Mouse (Mus musculus) midbrain, embryonic 13.5 days (tissue): ENCODE results near the gene Cryba2. TPM values are rescaled to one million over a fixed set of nuclear protein-coding genes. Genes with fewer than 3 reads are reported as not detected.

Source experiments
- ATAC-seq: fragments of 200-750 bp; cut with Nextera tagmentation; 2 replicates; pipeline ENCODE4 v1.8.0; 2017; ENCODE audit warnings: mild to moderate bottlenecking, moderate TSS enrichment, moderate library complexity
- H3K27ac ChIP-seq: fragments of 300-500 bp; sonication (generic); 2 replicates; pipeline ENCODE4 v1.5.1; 2015; ENCODE audit warnings: inconsistent platforms, mild to moderate bottlenecking, moderate library complexity
- H3K27me3 ChIP-seq: fragments of 300-500 bp; sonication (generic); 2 replicates; pipeline ENCODE4 v1.6.1; 2015; ENCODE audit warnings: mild to moderate bottlenecking, inconsistent platforms
- H3K36me3 ChIP-seq: fragments of 300-500 bp; sonication (generic); 2 replicates; pipeline ENCODE4 v1.6.1; 2015; ENCODE audit warnings: mild to moderate bottlenecking, inconsistent platforms
- H3K4me1 ChIP-seq: fragments of 300-500 bp; sonication (generic); replicated peaks from 2 replicates; pipeline ENCODE4 v1.6.1; 2015; ENCODE audit warnings: inconsistent platforms
- H3K4me2 ChIP-seq: fragments of 300-500 bp; sonication (generic); replicated peaks from 2 replicates; pipeline ENCODE4 v1.6.1; 2015; ENCODE audit warnings: moderate library complexity, mild to moderate bottlenecking, inconsistent platforms
- H3K4me3 ChIP-seq: fragments of 300-500 bp; sonication (generic); replicated peaks from 2 replicates; pipeline ENCODE4 v1.5.1; 2015; ENCODE audit warnings: mild to moderate bottlenecking, inconsistent platforms
- H3K9ac ChIP-seq: fragments of 300-500 bp; sonication (generic); replicated peaks from 2 replicates; pipeline ENCODE4 v1.6.1; 2015; ENCODE audit warnings: mild to moderate bottlenecking, inconsistent platforms
- H3K9me3 ChIP-seq: fragments of 300-500 bp; sonication (generic); 2 replicates; pipeline ENCODE4 v1.6.1; 2016; ENCODE audit warnings: mild to moderate bottlenecking, inconsistent platforms
- WGBS: fragments of 180-500 bp; shearing (Covaris S2); methylation state at CpG from one replicate; pipeline ENCODE4 v1.1.7; 2015; 5-methylcytosine and 5-hydroxymethylcytosine counted together
- polyA plus RNA-seq: library from polyadenylated mRNA; unstranded; fragments of >200 nt; fragmentation: Nextera tagmentation; extraction: Ambion mirVana; gene quantifications from 2 replicates; pipeline ENCODE4 v1.2.1, GENCODE M21; 2015

Gene Cryba2
- 0.64 and 1.9 TPM in 2 replicates for polyA plus RNA-seq

DNA sequence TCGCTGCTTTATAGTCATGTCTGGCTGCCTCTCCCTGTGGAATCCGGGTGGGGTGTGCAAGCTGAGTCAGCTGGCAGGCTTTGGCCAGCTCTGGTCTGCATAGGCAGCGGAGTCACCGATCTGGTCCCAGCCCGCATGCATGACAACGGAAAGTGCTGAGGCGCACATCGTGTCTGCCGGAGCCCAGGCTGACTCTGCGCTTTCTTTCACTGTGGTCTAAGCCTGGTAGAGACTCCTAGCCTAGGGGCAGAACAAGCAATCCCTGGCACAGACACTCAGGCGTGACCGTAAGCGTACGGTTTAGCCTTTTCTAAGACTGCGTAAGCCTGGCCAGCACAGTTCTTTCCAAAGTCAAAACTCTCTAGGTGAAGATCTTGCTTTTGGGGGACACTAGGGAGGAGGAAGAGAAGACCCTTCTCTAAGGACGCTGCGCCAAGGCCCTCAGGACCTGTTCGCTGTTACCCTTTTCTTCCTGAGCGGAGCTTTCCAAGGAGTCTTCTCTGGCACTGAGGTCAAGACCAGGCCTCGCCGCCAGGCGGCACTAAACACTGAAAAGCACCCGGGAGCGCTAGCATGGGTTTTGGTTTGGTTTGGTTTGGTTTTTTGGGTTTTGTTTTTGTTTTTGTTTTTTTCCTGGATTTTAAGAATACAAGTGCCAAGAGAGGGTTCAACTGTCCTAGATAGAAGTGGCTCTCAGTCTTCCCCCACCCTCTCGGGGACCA, at the start of gene Cryba2:
Gene Cryba2, minus strand, starts transcription at position 10 of the 722 bp plus-strand sequence.
- H3K4me2 ChIP-seq = peak within 1 kb of the TSS; percentile 53
- H3K4me1 ChIP-seq = peaks cover 27% of the 10 kb centered on the region
- H3K27ac ChIP-seq = no peak within 1 kb of the TSS
- 2% methylated on average over 25 of the region's 25 CpGs for WGBS
- peak; percentile 41 for ATAC-seq
- peak within 1 kb of the TSS; percentile 32 for H3K4me3 ChIP-seq
- H3K27me3 ChIP-seq = peaks cover 94% of the 10 kb centered on the region
- no peaks in the 10 kb centered on the region for H3K9me3 ChIP-seq
- H3K9ac ChIP-seq = no peak within 1 kb of the TSS; the same call in 1 of the 2 replicates
- H3K36me3 ChIP-seq = no peaks in the 10 kb centered on the region

GRCm38 (mm10) chr1:74941651-74942360, 48.9 kb upstream of the Cryba2 start:
- 63% methylated on average over 12 of the region's 12 CpGs for WGBS
- peaks cover 67% of the 10 kb centered on the region for H3K27me3 ChIP-seq

GRCm38 (mm10) chr1:74939762-74940161, 46.8 kb upstream of the Cryba2 start:
- H3K27ac ChIP-seq = no peak overlapping the region
- H3K4me2 ChIP-seq = no peak overlapping the region
- H3K4me3 ChIP-seq = no peak overlapping the region
- no peaks in the 10 kb centered on the region for H3K36me3 ChIP-seq
- 15% methylated on average over 3 of the region's 3 CpGs for WGBS
- no peak for ATAC-seq
- 0 out of 2 replicates have a peak, but pooled peaks cover 2% of the 10 kb centered on the region for H3K4me1 ChIP-seq
- H3K9me3 ChIP-seq = no peaks in the 10 kb centered on the region
- H3K27me3 ChIP-seq = peaks cover 57% of the 10 kb centered on the region
- no peak overlapping the region for H3K9ac ChIP-seq

More at GRCm38 (mm10) chr1:74941651-74942360, 48.9 kb upstream of the Cryba2 start:
- Histone ChIP-seq H3K27ac (no peak overlapping the region), H3K4me2 (no peak overlapping the region), H3K9ac (no peak overlapping the region), H3K4me3 (no peak overlapping the region), H3K9me3 (no peaks in the 10 kb centered on the region), H3K36me3 (no peaks in the 10 kb centered on the region), H3K4me1 (no peaks in the 10 kb centered on the region)
- ATAC-seq = no peak

DNA sequence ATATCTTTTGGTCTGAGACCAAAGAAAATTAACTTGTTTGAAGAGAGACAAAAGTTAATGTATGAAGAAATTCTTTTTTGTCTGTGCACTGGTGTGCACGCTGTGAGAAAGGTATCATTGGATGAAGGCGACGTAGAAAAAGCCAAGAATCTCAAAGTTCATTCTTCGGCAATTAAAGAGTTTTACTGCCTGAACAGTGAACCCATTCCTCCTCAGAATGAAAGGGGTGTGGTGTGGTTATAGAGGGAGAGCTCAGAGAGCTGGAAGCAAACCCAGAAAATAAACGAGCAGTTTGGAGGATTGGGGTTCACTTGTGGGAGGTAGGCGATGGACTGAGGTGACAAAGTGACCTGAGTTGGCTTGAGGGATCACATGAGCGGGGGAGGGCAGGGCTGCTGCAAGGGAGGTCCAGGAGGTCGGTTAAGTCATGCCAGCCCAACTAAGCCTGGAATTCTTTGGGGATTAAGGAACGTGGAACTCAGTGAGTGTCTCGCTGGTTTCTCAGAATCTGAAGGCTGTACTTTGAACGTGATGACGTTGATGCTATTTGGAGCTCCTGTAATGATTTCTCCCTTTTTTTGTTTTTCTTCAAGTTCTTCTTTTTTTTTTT, 43.4 kb upstream of the Cryba2 start:
- Histone ChIP-seq H3K36me3 (no peaks in the 10 kb centered on the region), H3K4me2 (no peak overlapping the region), H3K27ac (no peak overlapping the region), H3K9me3 (no peaks in the 10 kb centered on the region), H3K4me3 (no peak overlapping the region), H3K27me3 (peaks cover 57% of the 10 kb centered on the region), H3K4me1 (0 out of 2 replicates have a peak, but pooled peaks cover 2% of the 10 kb centered on the region), H3K9ac (no peak overlapping the region)
- 44% methylated on average over 12 of the region's 12 CpGs for WGBS
- no peak for ATAC-seq

GRCm38 (mm10) chr1:74935402-74935801, 42.5 kb upstream of the Cryba2 start, which contains the start of gene Cfap65:
Gene Cfap65, minus strand, starts transcription at chr1:74935599.
- 1% methylated on average over 18 of the region's 18 CpGs for WGBS
- ATAC-seq = peak; percentile 82
- Histone ChIP-seq H3K36me3 (no peaks in the 10 kb centered on the region), H3K9ac (peak within 1 kb of the TSS; percentile 61), H3K4me1 (0 out of 2 replicates have a peak, but pooled peaks cover 2% of the 10 kb centered on the region), H3K9me3 (no peaks in the 10 kb centered on the region), H3K4me3 (peak within 1 kb of the TSS; percentile 44), H3K4me2 (peak within 1 kb of the TSS; percentile 68), H3K27me3 (peaks cover 55% of the 10 kb centered on the region), H3K27ac (no peak within 1 kb of the TSS)

- Histone ChIP-seq H3K4me3 (no peak overlapping the region), H3K4me1 (no peaks in the 10 kb centered on the region), H3K9me3 (no peaks in the 10 kb centered on the region), H3K27ac (no peak overlapping the region), H3K27me3 (peaks cover 52% of the 10 kb centered on the region), H3K9ac (no peak overlapping the region), H3K4me2 (no peak overlapping the region), H3K36me3 (no peaks in the 10 kb centered on the region)
- ATAC-seq = 0 out of 2 replicates have a peak, but pooled peaks have one; percentile 20
- WGBS = 80% methylated on average over 9 of the region's 9 CpGs
These were observed 34.8 kb upstream of the Cryba2 start for GRCm38 (mm10) chr1:74927621-74928296.

DNA sequence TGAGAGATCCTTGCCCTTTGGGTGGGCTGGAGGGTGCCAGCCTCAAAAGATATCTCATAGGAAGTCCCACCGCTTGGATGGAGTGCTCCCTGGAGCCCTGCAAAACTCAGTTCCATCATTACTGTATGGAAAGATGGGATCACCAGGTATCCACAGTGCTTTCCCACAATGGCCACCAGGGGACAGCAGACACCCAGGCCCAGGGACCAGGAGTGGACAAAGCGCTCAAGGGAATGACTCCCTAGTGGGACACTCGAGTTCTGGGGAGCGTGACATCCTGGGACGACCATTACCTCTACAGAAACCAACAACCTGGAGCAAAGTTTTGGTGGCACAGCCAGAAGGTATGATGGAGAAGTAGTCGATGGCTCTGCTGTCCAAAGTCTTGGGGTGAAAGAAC, 33.8 kb upstream of the Cryba2 start:
- Histone ChIP-seq H3K27me3 (peaks cover 45% of the 10 kb centered on the region; the same call in 1 of the 2 replicates), H3K9me3 (no peaks in the 10 kb centered on the region), H3K27ac (no peak overlapping the region), H3K9ac (no peak overlapping the region), H3K4me1 (no peaks in the 10 kb centered on the region), H3K4me3 (no peak overlapping the region), H3K4me2 (no peak overlapping the region), H3K36me3 (no peaks in the 10 kb centered on the region)
- 38% methylated on average over 6 of the region's 6 CpGs for WGBS
- no peak for ATAC-seq

- Histone ChIP-seq H3K9me3 (no peaks in the 10 kb centered on the region), H3K4me3 (no peak overlapping the region), H3K27ac (no peak overlapping the region), H3K36me3 (no peaks in the 10 kb centered on the region), H3K27me3 (peaks cover 38% of the 10 kb centered on the region; the same call in 1 of the 2 replicates), H3K4me2 (no peak overlapping the region), H3K4me1 (no peaks in the 10 kb centered on the region), H3K9ac (no peak overlapping the region)
- ATAC-seq = no peak
- WGBS = 65% methylated on average over 4 of the region's 4 CpGs
These were observed 31.5 kb upstream of the Cryba2 start for GRCm38 (mm10) chr1:74924464-74924863.

GRCm38 (mm10) chr1:74915706-74916105, 22.8 kb upstream of the Cryba2 start:
- no peak overlapping the region for H3K4me3 ChIP-seq
- H3K36me3 ChIP-seq = no peaks in the 10 kb centered on the region
- ATAC-seq = no peak
- no peaks in the 10 kb centered on the region for H3K4me1 ChIP-seq
- H3K4me2 ChIP-seq = no peak overlapping the region
- peaks cover 21% of the 10 kb centered on the region; the same call in 1 of the 2 replicates for H3K27me3 ChIP-seq
- no peak overlapping the region for H3K27ac ChIP-seq
- no peak overlapping the region for H3K9ac ChIP-seq
- H3K9me3 ChIP-seq = no peaks in the 10 kb centered on the region
- WGBS = 23% methylated on average over 13 of the region's 13 CpGs

DNA sequence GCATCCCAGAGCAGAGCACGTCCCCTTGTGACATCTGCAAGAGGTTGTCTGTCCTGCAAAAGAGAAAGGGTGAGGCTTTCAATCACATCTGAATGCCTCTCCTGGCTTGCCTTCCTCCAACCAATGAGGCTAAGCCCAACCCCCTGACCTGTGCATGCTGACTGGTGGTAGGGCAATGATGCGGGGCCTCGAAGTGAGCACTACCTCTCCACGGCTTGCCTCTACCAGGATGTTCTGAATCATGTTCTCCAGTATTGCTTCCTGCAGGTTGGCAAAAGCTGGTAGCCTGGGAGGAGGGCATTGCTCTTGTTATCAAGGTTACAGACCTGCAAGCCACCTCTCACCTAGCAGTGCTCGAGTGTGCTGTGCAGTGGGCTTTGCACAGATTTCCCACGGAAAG, 9.2 kb upstream of the Cryba2 start:
- H3K27me3 ChIP-seq = peaks cover 89% of the 10 kb centered on the region
- H3K9ac ChIP-seq = no peak overlapping the region
- no peak overlapping the region for H3K4me3 ChIP-seq
- no peak overlapping the region for H3K4me2 ChIP-seq
- no peak overlapping the region for H3K27ac ChIP-seq
- no peaks in the 10 kb centered on the region for H3K9me3 ChIP-seq
- H3K36me3 ChIP-seq = no peaks in the 10 kb centered on the region
- WGBS = 30% methylated on average over 6 of the region's 6 CpGs
- no peak for ATAC-seq
- peaks cover 27% of the 10 kb centered on the region for H3K4me1 ChIP-seq

- Histone ChIP-seq H3K4me1 (peaks cover 27% of the 10 kb centered on the region), H3K9me3 (no peaks in the 10 kb centered on the region), H3K36me3 (no peaks in the 10 kb centered on the region), H3K9ac (no peak overlapping the region), H3K27me3 (peaks cover 94% of the 10 kb centered on the region), H3K4me2 (no peak overlapping the region), H3K27ac (no peak overlapping the region), H3K4me3 (no peak overlapping the region)
- under 1% methylated on average over 3 of the region's 3 CpGs for WGBS
- no peak for ATAC-seq
These were observed 8.7 kb upstream of the Cryba2 start for GRCm38 (mm10) chr1:74901686-74902085.
